Mouse (Mus musculus): Measurements from ENCODE around the gene Rnf19b. TPM values are rescaled to one million over a fixed set of nuclear protein-coding genes. Genes with fewer than 3 reads are reported as not detected.

The Rnf19b gene
- polyA plus RNA-seq, 1 experiment from 2014 or later, result 35.3 TPM

DNA sequence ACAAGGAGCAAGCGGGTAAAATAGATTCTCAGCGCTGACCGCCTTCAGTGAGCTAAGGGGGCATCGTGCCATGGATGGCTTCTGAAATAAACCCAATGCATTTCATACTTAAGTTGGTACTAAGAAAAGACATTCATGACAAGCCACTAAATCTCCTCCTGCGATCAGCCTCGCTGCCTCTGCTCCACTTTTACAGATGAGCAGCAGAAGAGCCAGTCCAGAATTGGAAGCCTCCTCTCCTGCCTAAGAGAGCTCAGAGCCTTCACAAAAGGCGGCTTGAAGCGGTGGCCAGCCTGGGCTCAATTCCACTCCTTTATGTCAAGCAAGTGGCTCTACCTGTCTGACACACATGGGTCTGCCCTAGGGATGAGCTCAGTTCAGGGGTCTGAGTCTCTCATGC lies 58.6 kb downstream of the Rnf19b start:
- no peaks in the 10 kb centered on the region for H3K36me3 ChIP-seq (ENCODE audit: control insufficient read depth, insufficient read depth, low read length)
- no peaks in the 10 kb centered on the region for H3K9me3 ChIP-seq (ENCODE audit: control insufficient read depth, low read length)
- WGBS, result 96% methylated on average over 8 of the region's 8 CpGs
- no peak overlapping the region for H3K4me3 ChIP-seq (replicated peaks; ENCODE audit: low read depth, low read length)
- no peak for DNase-seq
- no peak overlapping the region for H3K27ac ChIP-seq (replicated peaks; ENCODE audit: low read depth, low read length)
- no peak overlapping the region for H3K4me2 ChIP-seq (ENCODE audit: low read length)
- H3K4me1 ChIP-seq (ENCODE audit: control insufficient read depth, insufficient read depth, low read length), result peaks cover 28% of the 10 kb centered on the region
- no peak for ATAC-seq (ENCODE audit: low FRiP score, low TSS enrichment)
- H3K27me3 ChIP-seq (ENCODE audit: control insufficient read depth, insufficient read depth, low read length), result peaks cover 24% of the 10 kb centered on the region; the same call in 1 of the 2 replicates
- H3K9ac ChIP-seq (replicated peaks; ENCODE audit: low read length), result no peak overlapping the region

GRCm38 (mm10) chr4:129117720-129118510 lies 59.8 kb downstream of the Rnf19b start:
- no peak for ATAC-seq (ENCODE audit: low FRiP score, low TSS enrichment)
- no peak for DNase-seq
- Histone ChIP-seq H3K4me1 (ENCODE audit: control insufficient read depth, insufficient read depth, low read length) (peaks cover 28% of the 10 kb centered on the region), H3K9ac (replicated peaks; ENCODE audit: low read length) (no peak overlapping the region), H3K27ac (replicated peaks; ENCODE audit: low read depth, low read length) (no peak overlapping the region), H3K9me3 (ENCODE audit: control insufficient read depth, low read length) (no peaks in the 10 kb centered on the region), H3K4me3 (replicated peaks; ENCODE audit: low read depth, low read length) (no peak overlapping the region), H3K36me3 (ENCODE audit: control insufficient read depth, insufficient read depth, low read length) (no peaks in the 10 kb centered on the region), H3K4me2 (ENCODE audit: low read length) (no peak overlapping the region), H3K27me3 (ENCODE audit: control insufficient read depth, insufficient read depth, low read length) (peaks cover 30% of the 10 kb centered on the region; the same call in 1 of the 2 replicates)
- whole genome bisulfite sequencing, result 86% methylated on average over 14 of the region's 14 CpGs

DNA sequence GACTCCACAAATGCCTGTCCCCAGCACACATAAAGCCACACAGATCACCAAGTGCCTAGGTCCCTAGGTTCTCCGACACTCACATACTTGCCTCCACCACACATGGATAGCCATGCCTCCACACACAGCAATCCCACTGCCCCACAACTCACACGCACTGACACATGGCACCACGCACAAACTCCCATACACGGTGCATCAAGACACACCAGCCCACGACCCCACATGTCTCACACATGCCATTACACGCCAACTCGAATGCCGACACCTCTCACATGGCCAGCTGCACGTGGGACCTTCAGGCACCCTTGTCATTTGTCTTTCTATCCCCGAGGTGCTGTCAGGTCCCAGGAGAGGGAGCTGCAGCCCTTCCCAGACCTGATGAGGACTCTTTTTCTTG lies 61.6 kb downstream of the Rnf19b start:
- DNase-seq (no peak), ATAC-seq (ENCODE audit: low FRiP score, low TSS enrichment) (no peak)
- Histone ChIP-seq H3K4me1 (ENCODE audit: control insufficient read depth, insufficient read depth, low read length) (peaks cover 23% of the 10 kb centered on the region), H3K27me3 (ENCODE audit: control insufficient read depth, insufficient read depth, low read length) (peaks cover 38% of the 10 kb centered on the region), H3K4me2 (ENCODE audit: low read length) (no peak overlapping the region; the same call in 1 of the 2 replicates), H3K4me3 (replicated peaks; ENCODE audit: low read depth, low read length) (no peak overlapping the region), H3K9me3 (ENCODE audit: control insufficient read depth, low read length) (no peaks in the 10 kb centered on the region), H3K36me3 (ENCODE audit: control insufficient read depth, insufficient read depth, low read length) (no peaks in the 10 kb centered on the region), H3K27ac (replicated peaks; ENCODE audit: low read depth, low read length) (no peak overlapping the region), H3K9ac (replicated peaks; ENCODE audit: low read length) (no peak overlapping the region)
- 83% methylated on average over 10 of the region's 10 CpGs for WGBS

DNA sequence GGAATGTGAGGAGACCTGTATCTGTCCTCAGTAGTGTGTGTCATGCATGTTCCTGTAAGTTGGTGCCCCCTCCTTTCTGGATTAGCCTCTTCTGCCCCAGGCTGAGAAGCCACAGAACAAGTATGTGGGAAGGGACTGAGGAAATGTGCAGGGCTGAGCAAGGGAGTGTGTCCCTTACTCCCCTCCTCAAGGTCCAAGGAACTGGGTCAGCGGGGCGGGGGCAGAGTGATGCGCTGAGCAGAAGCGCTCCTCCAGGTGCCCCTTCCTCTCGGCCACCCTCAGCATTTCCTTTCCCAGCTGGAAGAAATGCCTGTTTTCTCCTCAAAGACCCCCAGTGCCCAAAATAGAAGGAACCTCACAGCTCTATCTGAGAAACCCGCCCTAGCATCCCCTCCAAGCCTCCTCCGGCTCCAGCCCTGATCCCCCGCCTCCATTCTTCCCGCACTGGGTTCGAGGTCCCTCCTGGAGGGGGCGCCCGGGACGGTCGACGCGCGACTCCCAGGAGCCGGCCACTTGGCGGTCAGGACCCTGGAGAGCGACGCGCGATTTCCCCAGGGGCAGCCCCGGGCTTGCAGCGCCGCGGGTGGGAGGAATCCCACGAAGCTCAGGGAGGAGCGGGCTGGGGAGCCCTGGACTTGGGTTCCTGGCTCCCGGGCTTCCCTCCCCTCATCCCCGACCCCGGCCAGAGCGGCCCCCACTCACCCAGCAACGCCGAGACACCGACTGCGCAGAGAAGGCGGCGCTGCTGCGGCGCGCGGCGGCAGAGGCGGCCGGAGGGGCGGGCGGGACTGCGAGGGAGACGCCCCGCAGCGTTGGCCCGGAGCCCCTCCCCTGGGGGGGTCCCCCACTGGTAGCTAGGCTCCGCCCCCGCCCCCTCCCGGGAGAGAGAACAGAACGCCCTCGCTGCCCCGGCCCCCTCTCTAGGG lies 62.7 kb downstream of the Rnf19b start:
- H3K4me1 ChIP-seq (ENCODE audit: control insufficient read depth, insufficient read depth, low read length), result peaks cover 34% of the 10 kb centered on the region
- WGBS, result under 1% methylated on average over 58 of the region's 59 CpGs
- peak; percentile 76 for DNase-seq

GRCm38 (mm10) chr4:129121569-129122086 lies 63.6 kb downstream of the Rnf19b start, which contains the start of gene Hpca:
Gene Hpca (minus strand): TSS chr4:129122036.
- DNase-seq, result peak; percentile 39
- Histone ChIP-seq H3K27me3 (ENCODE audit: control insufficient read depth, insufficient read depth, low read length) (peaks cover 38% of the 10 kb centered on the region), H3K9ac (replicated peaks; ENCODE audit: low read length) (peak within 1 kb of the TSS; percentile 68), H3K27ac (replicated peaks; ENCODE audit: low read depth, low read length) (0 out of 2 replicates have a peak within 1 kb of the TSS, but pooled peaks have one; percentile 26), H3K9me3 (ENCODE audit: control insufficient read depth, low read length) (no peaks in the 10 kb centered on the region), H3K36me3 (ENCODE audit: control insufficient read depth, insufficient read depth, low read length) (no peaks in the 10 kb centered on the region), H3K4me1 (ENCODE audit: control insufficient read depth, insufficient read depth, low read length) (peaks cover 34% of the 10 kb centered on the region), H3K4me3 (replicated peaks; ENCODE audit: low read depth, low read length) (peak within 1 kb of the TSS; percentile 51), H3K4me2 (ENCODE audit: low read length) (peak within 1 kb of the TSS; percentile 90)
- ATAC-seq (ENCODE audit: low FRiP score, low TSS enrichment), result 0 out of 2 replicates have a peak, but pooled peaks have one; percentile 10
- 2% methylated on average over 16 of the region's 17 CpGs for WGBS

More for the DNA sequence above, 62.7 kb downstream of the Rnf19b start:
- no peaks in the 10 kb centered on the region for H3K36me3 ChIP-seq (ENCODE audit: control insufficient read depth, insufficient read depth, low read length)
- H3K27me3 ChIP-seq (ENCODE audit: control insufficient read depth, insufficient read depth, low read length), result peaks cover 38% of the 10 kb centered on the region
- H3K9me3 ChIP-seq (ENCODE audit: control insufficient read depth, low read length), result no peaks in the 10 kb centered on the region
- peak; percentile 29 for ATAC-seq (ENCODE audit: low FRiP score, low TSS enrichment)
- peak overlapping the region; percentile 51 for H3K4me3 ChIP-seq (replicated peaks; ENCODE audit: low read depth, low read length)
- peak overlapping the region; percentile 68 for H3K9ac ChIP-seq (replicated peaks; ENCODE audit: low read length)
- H3K4me2 ChIP-seq (ENCODE audit: low read length), result peak overlapping the region; percentile 90
- H3K27ac ChIP-seq (replicated peaks; ENCODE audit: low read depth, low read length), result 0 out of 2 replicates have a peak overlapping the region, but pooled peaks have one; percentile 26

GRCm38 (mm10) chr4:129122107-129122506 lies 64.0 kb downstream of the Rnf19b start:
- Histone ChIP-seq H3K9me3 (ENCODE audit: control insufficient read depth, low read length) (no peaks in the 10 kb centered on the region), H3K4me1 (ENCODE audit: control insufficient read depth, insufficient read depth, low read length) (peaks cover 34% of the 10 kb centered on the region), H3K36me3 (ENCODE audit: control insufficient read depth, insufficient read depth, low read length) (no peaks in the 10 kb centered on the region), H3K4me3 (replicated peaks; ENCODE audit: low read depth, low read length) (no peak overlapping the region), H3K4me2 (ENCODE audit: low read length) (no peak overlapping the region; the same call in 1 of the 2 replicates), H3K27ac (replicated peaks; ENCODE audit: low read depth, low read length) (no peak overlapping the region), H3K9ac (replicated peaks; ENCODE audit: low read length) (no peak overlapping the region), H3K27me3 (ENCODE audit: control insufficient read depth, insufficient read depth, low read length) (peaks cover 38% of the 10 kb centered on the region)
- ATAC-seq (ENCODE audit: low FRiP score, low TSS enrichment) (no peak), DNase-seq (peak; percentile 30)
- 40% methylated on average over 9 of the region's 9 CpGs for WGBS

DNA sequence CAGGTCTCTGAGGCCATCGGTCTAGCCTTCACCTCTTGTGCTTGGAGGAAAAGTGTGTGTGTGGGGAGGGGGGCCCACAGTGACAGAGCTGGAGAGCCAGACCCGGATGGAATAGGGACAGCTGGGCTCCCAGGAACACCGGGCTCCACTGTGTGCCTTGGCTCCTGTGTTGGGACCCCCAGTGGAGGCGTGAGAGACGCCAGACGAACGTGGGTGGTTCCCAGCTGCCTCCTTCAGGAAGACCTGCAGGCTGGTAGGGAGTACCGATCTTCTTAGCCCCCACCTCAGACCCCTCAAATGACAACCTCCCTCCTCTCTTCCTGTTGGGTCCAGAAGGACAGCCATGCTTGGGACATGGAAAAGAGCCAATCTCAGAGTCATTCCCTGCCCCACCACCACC lies 64.6 kb downstream of the Rnf19b start:
- Histone ChIP-seq H3K9me3 (ENCODE audit: control insufficient read depth, low read length) (no peaks in the 10 kb centered on the region), H3K4me2 (ENCODE audit: low read length) (no peak overlapping the region), H3K27ac (replicated peaks; ENCODE audit: low read depth, low read length) (no peak overlapping the region), H3K4me1 (ENCODE audit: control insufficient read depth, insufficient read depth, low read length) (peaks cover 34% of the 10 kb centered on the region), H3K27me3 (ENCODE audit: control insufficient read depth, insufficient read depth, low read length) (peaks cover 38% of the 10 kb centered on the region), H3K9ac (replicated peaks; ENCODE audit: low read length) (no peak overlapping the region), H3K4me3 (replicated peaks; ENCODE audit: low read depth, low read length) (no peak overlapping the region), H3K36me3 (ENCODE audit: control insufficient read depth, insufficient read depth, low read length) (no peaks in the 10 kb centered on the region)
- ATAC-seq (ENCODE audit: low FRiP score, low TSS enrichment) (no peak), DNase-seq (no peak)
- 40% methylated on average over 8 of the region's 8 CpGs for WGBS

DNA sequence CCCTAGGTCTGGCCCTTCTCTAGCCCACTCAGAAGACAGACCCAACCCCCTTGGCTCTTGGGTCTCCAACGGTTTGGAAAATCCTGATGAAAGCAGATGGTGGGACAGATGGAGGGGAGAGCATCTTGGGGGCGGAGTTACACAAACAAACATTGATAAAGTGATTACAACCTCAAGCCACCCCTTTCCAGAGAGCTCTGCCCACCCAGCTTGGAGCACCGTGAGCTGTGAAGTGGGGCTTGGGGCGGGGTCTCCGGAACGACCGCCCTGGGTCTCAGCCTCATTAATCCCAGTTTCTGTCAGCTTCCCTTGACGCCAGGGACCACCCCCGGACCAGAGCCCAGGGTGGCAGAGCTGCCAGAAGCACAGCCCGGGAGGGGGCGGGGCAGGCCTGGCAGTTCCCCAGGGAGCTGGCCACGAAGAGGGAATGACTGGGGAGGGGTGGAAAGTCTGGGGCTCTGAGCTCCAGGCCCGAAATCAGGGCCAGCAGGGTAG lies 66.6 kb downstream of the Rnf19b start:
- DNase-seq, result peak; percentile 59
- Histone ChIP-seq H3K9me3 (ENCODE audit: control insufficient read depth, low read length) (no peaks in the 10 kb centered on the region), H3K9ac (replicated peaks; ENCODE audit: low read length) (0 out of 2 replicates have a peak overlapping the region, but pooled peaks have one; percentile 3), H3K27ac (replicated peaks; ENCODE audit: low read depth, low read length) (no peak overlapping the region), H3K36me3 (ENCODE audit: control insufficient read depth, insufficient read depth, low read length) (no peaks in the 10 kb centered on the region), H3K4me2 (ENCODE audit: low read length) (peak overlapping the region; percentile 42), H3K4me1 (ENCODE audit: control insufficient read depth, insufficient read depth, low read length) (peaks cover 44% of the 10 kb centered on the region), H3K4me3 (replicated peaks; ENCODE audit: low read depth, low read length) (0 out of 2 replicates have a peak overlapping the region, but pooled peaks have one; percentile 2), H3K27me3 (ENCODE audit: control insufficient read depth, insufficient read depth, low read length) (peaks cover 33% of the 10 kb centered on the region)
- 5% methylated on average over 13 of the region's 13 CpGs for WGBS
- ATAC-seq (ENCODE audit: low FRiP score, low TSS enrichment), result no peak

Measured in midbrain, embryonic 14.5 days (tissue).